Mouse (Mus musculus) MEL (cell line): ENCODE results near the gene Psmd5. TPM values are rescaled to one million over a fixed set of nuclear protein-coding genes. Genes with fewer than 3 reads are reported as not detected.

Experiments used
- DNase-seq: peaks from one replicate; pipeline ENCODE4 v3.0.0; 2011; ENCODE audit warnings: low read depth, low spot score
- H3K27ac ChIP-seq: 2 replicates; pipeline ENCODE4 v1.5.1; 2012; ENCODE audit warnings: low read depth, mild to moderate bottlenecking, control low read depth, low read length, moderate library complexity; ENCODE audit not compliant: control insufficient read depth
- H3K27me3 ChIP-seq, 2 experiments: fragments of 150-350 bp in 1 of 2; sonication (generic) in 1 of 2; 2 replicates each; pipeline ENCODE4 v1.6.1; 2012; ENCODE audit warnings: low read length in 2 of 2, mild to moderate bottlenecking in 2 of 2, improper control_type of control experiment in 1 of 2, moderate library complexity in 1 of 2; ENCODE audit not compliant: insufficient read depth in 2 of 2, control insufficient read depth in 1 of 2
- H3K36me3 ChIP-seq, 2 experiments: 2 replicates each; pipeline ENCODE4 v1.6.1; 2012 to 2014; ENCODE audit warnings: low read length in 2 of 2, improper control_type of control experiment in 1 of 2, inconsistent platforms in 1 of 2, mild to moderate bottlenecking in 1 of 2; ENCODE audit not compliant: insufficient read depth in 2 of 2, control insufficient read depth in 1 of 2
- H3K4me1 ChIP-seq, 2 experiments: fragments of 150-350 bp in 1 of 2; sonication (generic) in 1 of 2; 2 replicates each; pipeline ENCODE4 v1.6.1; 2012; ENCODE audit warnings: low read length in 2 of 2, improper control_type of control experiment in 1 of 2, mild to moderate bottlenecking in 1 of 2; ENCODE audit not compliant: insufficient read depth in 2 of 2, control insufficient read depth in 1 of 2
- H3K4me3 ChIP-seq, 2 experiments: fragments of 150-350 bp in 1 of 2; sonication (generic) in 1 of 2; 2 replicates each; pipeline ENCODE4 v1.5.1; 2012; ENCODE audit warnings: low read depth in 2 of 2, low read length in 2 of 2, mild to moderate bottlenecking in 2 of 2, moderate library complexity in 2 of 2, control low read depth in 1 of 2, improper control_type of control experiment in 1 of 2; ENCODE audit not compliant: control insufficient read depth in 1 of 2, insufficient read depth in 1 of 2
- H3K79me2 ChIP-seq: 2 replicates; pipeline ENCODE4 v1.6.1; 2012; ENCODE audit warnings: mild to moderate bottlenecking, low read length, moderate library complexity; ENCODE audit not compliant: control insufficient read depth, poor library complexity, insufficient read depth
- H3K9ac ChIP-seq: 2 replicates; pipeline ENCODE4 v1.6.1; 2012; ENCODE audit warnings: low read depth, mild to moderate bottlenecking, control low read depth, low read length, moderate library complexity; ENCODE audit not compliant: control insufficient read depth, poor library complexity, severe bottlenecking
- H3K9me3 ChIP-seq: fragments of 150-350 bp; sonication (generic); replicated peaks from 2 replicates; pipeline ENCODE4 v1.6.1; 2012; ENCODE audit warnings: mild to moderate bottlenecking, low read length, improper control_type of control experiment, moderate library complexity; ENCODE audit not compliant: insufficient read depth
- CHD1 ChIP-seq: IDR thresholded peaks from 2 replicates; pipeline ENCODE4 v1.6.1; 2012; ENCODE audit warnings: low read depth, mild to moderate bottlenecking, inconsistent platforms, low read length, improper control_type of control experiment
- CHD2 ChIP-seq: IDR thresholded peaks from 2 replicates; pipeline ENCODE4 v1.6.1; 2011; ENCODE audit warnings: low read length, improper control_type of control experiment
- EP300 ChIP-seq, 2 experiments: IDR thresholded peaks; 2 replicates each; pipeline ENCODE4 v1.6.1; 2011; ENCODE audit warnings: improper control_type of control experiment in 2 of 2, low read length in 2 of 2, low read depth in 1 of 2, mild to moderate bottlenecking in 1 of 2
- ETS1 ChIP-seq: IDR thresholded peaks from 2 replicates; pipeline ENCODE4 v1.6.1; 2012; ENCODE audit warnings: low read depth, mild to moderate bottlenecking, inconsistent platforms, low read length, improper control_type of control experiment, moderate library complexity
- HCFC1 ChIP-seq: IDR thresholded peaks from 2 replicates; pipeline ENCODE4 v1.6.1; 2012; ENCODE audit warnings: low read depth, mild to moderate bottlenecking, inconsistent platforms, low read length, improper control_type of control experiment, moderate library complexity
- JUND ChIP-seq: IDR thresholded peaks from 2 replicates; pipeline ENCODE4 v1.6.1; 2011; ENCODE audit warnings: low read depth, mild to moderate bottlenecking, improper control_type of control experiment, low read length
- KAT2A ChIP-seq: conservative IDR thresholded peaks from 2 replicates; pipeline ENCODE4 v1.6.1; 2012; ENCODE audit warnings: low read depth, low read length, improper control_type of control experiment, inconsistent platforms
- MAFK ChIP-seq: IDR thresholded peaks from 2 replicates; pipeline ENCODE4 v1.6.1; 2011; ENCODE audit warnings: low read depth, mild to moderate bottlenecking, low read length, improper control_type of control experiment, borderline replicate concordance
- MAX ChIP-seq: IDR thresholded peaks from 2 replicates; pipeline ENCODE4 v1.6.1; 2011; ENCODE audit warnings: low read length, improper control_type of control experiment
- MAZ ChIP-seq: IDR thresholded peaks from 2 replicates; pipeline ENCODE4 v1.6.1; 2012; ENCODE audit warnings: low read depth, mild to moderate bottlenecking, inconsistent platforms, low read length, improper control_type of control experiment
- MXI1 ChIP-seq: IDR thresholded peaks from 2 replicates; pipeline ENCODE4 v1.6.1; 2011; ENCODE audit warnings: mild to moderate bottlenecking, low read depth, low read length, improper control_type of control experiment
- MYB ChIP-seq: IDR thresholded peaks from 2 replicates; pipeline ENCODE4 v1.6.1; 2011; ENCODE audit warnings: mild to moderate bottlenecking, low read depth, low read length, improper control_type of control experiment
- NRF1 ChIP-seq: IDR thresholded peaks from 2 replicates; pipeline ENCODE4 v1.6.1; 2014; ENCODE audit warnings: low read depth, mild to moderate bottlenecking, inconsistent platforms, low read length, improper control_type of control experiment, moderate library complexity; ENCODE audit not compliant: poor library complexity, insufficient read depth, severe bottlenecking
- SMC3 ChIP-seq: IDR thresholded peaks from 2 replicates; pipeline ENCODE4 v1.6.1; 2011; ENCODE audit warnings: low read depth, low read length, improper control_type of control experiment
- TAL1 ChIP-seq: IDR thresholded peaks from 2 replicates; pipeline ENCODE4 v1.6.1; 2012; ENCODE audit warnings: mild to moderate bottlenecking, inconsistent platforms, low read length, moderate library complexity, mixed read lengths
- TBP ChIP-seq: IDR thresholded peaks from 2 replicates; pipeline ENCODE4 v1.8.0; 2011; ENCODE audit warnings: low read depth, low read length, improper control_type of control experiment
- TCF12 ChIP-seq: IDR thresholded peaks from 2 replicates; pipeline ENCODE4 v1.6.1; 2014; ENCODE audit warnings: low read depth, mild to moderate bottlenecking, inconsistent platforms, low read length, improper control_type of control experiment, moderate library complexity
- ZMIZ1 ChIP-seq: IDR thresholded peaks from 2 replicates; pipeline ENCODE4 v1.6.1; 2012; ENCODE audit warnings: low read depth, mild to moderate bottlenecking, inconsistent platforms, low read length, improper control_type of control experiment, moderate library complexity
- polyA plus RNA-seq, 2 experiments: library from polyadenylated mRNA; stranded (reverse) in 1 of 2; unstranded in 1 of 2; fragments of >175 nt in 1 of 2; fragments of >200 nt in 1 of 2; gene quantifications; 2 replicates each; pipeline versions ENCODE4 v1.2.1 to v1.2.4; 2012; ENCODE audit warnings: low replicate concordance in 2 of 2, low read depth in 1 of 2; ENCODE audit not compliant: insufficient read length in 2 of 2, insufficient read depth in 1 of 2, missing spikeins in 1 of 2
- total RNA-seq: library from RNA; depleted of rRNA; stranded (reverse); fragments of 300-350 nt; gene quantifications from 2 replicates; pipeline ENCODE4 v1.2.3, GENCODE M21; 2012

Psmd5 gene
- total and polyA plus RNA-seq, 3 experiments: 48.1 to 70.3 TPM; not detected in 1

DNA sequence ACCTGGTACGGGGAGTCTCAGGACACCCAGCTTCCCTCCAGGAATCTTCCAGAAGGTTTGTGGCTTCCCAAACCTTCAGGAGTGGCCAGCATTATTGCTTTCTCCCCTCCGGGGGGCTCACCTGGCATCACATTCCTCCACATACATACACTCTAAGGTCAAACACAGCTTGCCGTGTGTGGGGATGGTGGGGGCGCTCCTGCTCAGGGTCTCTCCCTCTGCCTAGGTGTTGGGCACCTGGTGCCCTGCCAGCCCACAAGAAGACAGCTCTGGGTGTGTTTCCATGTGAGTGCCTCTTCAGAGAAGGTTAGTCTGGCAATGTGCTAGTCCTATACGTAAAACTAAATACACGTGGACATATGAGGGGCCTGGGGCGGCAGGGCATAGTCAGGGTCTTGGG lies 37.8 kb upstream of the Psmd5 start:
- peak overlapping the region; percentile 33 for H3K27ac ChIP-seq
- no peaks in the 10 kb centered on the region; a peak in 1 of 4 replicates for H3K27me3 ChIP-seq
- no peak for DNase-seq
- H3K79me2 ChIP-seq: peaks cover 5% of the 10 kb centered on the region
- H3K9me3 ChIP-seq: no peaks in the 10 kb centered on the region
- peak overlapping the region; percentile 97 for H3K9ac ChIP-seq
- H3K4me3 ChIP-seq: peak overlapping the region in 1 of 2 experiments; percentile 94; a peak in 2 of 4 replicates
- peaks cover 0 to 4% of the 10 kb centered on the region in 2 experiments; a peak in 1 of 4 replicates for H3K36me3 ChIP-seq
- no peak for TF ChIP-seq MAX
- TF ChIP-seq SMC3: no peak
- no peak for TF ChIP-seq EP300 (IDR thresholded peaks at IDR 0.05; ENCODE audit: low read depth in 1 of 2, low read length in 2 of 2)
- TF ChIP-seq CHD2: no peak
- no peak for TF ChIP-seq ZMIZ1
- TF ChIP-seq MAFK: no peak
- TF ChIP-seq MAZ: no peak
- H3K4me1 ChIP-seq: peaks cover 0 to 9% of the 10 kb centered on the region in 2 experiments; a peak in 2 of 4 replicates

DNA sequence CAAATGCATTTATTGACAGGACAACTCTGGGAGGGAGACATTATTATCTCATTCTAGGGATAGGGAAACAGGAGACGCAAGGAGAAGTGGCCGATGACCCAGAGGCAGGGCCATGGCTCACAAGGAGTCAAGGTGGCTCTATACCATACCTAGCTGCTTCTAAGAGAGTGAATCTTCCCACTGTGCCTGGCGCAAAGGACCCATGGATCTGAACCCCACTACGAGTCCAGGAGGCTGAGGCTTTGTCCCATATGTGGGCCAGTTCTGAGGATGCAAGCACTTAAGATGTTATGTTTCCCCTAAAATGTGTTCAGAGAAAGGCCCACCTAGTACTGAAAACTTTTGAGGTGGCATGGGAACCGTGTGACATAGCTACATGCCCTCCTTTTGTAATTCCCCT lies 37.1 kb upstream of the Psmd5 start:
- Histone ChIP-seq H3K36me3 (peaks cover 0 to 4% of the 10 kb centered on the region in 2 experiments; a peak in 1 of 4 replicates), H3K9ac (no peak overlapping the region), H3K9me3 (no peaks in the 10 kb centered on the region), H3K27ac (no peak overlapping the region), H3K4me1 (peaks cover 0 to 12% of the 10 kb centered on the region in 2 experiments; a peak in 2 of 4 replicates), H3K27me3 (no peaks in the 10 kb centered on the region; a peak in 1 of 4 replicates), H3K79me2 (peaks cover 5% of the 10 kb centered on the region), H3K4me3 (no peak overlapping the region)
- DNase-seq: no peak
- TF ChIP-seq ETS1 (no peak), HCFC1 (no peak), TAL1 (no peak), NRF1 (no peak), JUND (no peak), CHD1 (no peak), KAT2A (no peak), MXI1 (no peak), TBP (no peak), MYB (no peak), TCF12 (no peak)
